Mouse (Mus musculus) liver, embryonic 16.5 days (tissue): ENCODE results near the gene Oxct2b. TPM values are rescaled to one million over a fixed set of nuclear protein-coding genes. Genes with fewer than 3 reads are reported as not detected.
"Not testable (repeated sequence)": the region's sequence is repeated elsewhere in the genome, so short reads cannot be mapped to it uniquely, and the experiment has no call there.

Source experiments
- ATAC-seq: fragments of 200-750 bp; cut with Nextera tagmentation; 2 replicates; pipeline ENCODE4 v1.8.0; 2017; ENCODE audit warnings: low read depth, mild to moderate bottlenecking, moderate number of reproducible peaks, moderate library complexity
- H3K27ac ChIP-seq: fragments of 300-500 bp; sonication (generic); 2 replicates; pipeline ENCODE4 v1.5.1; 2014; ENCODE audit warnings: mild to moderate bottlenecking, low read length
- H3K27me3 ChIP-seq: fragments of 300-500 bp; sonication (generic); 2 replicates; pipeline ENCODE4 v1.6.1; 2014; ENCODE audit warnings: low read depth, low read length, mixed read lengths; ENCODE audit not compliant: control insufficient read depth, insufficient read depth
- H3K36me3 ChIP-seq: fragments of 300-500 bp; sonication (generic); 2 replicates; pipeline ENCODE4 v1.6.1; 2014; ENCODE audit warnings: mild to moderate bottlenecking; ENCODE audit not compliant: control insufficient read depth, insufficient read depth
- H3K4me1 ChIP-seq: fragments of 300-500 bp; sonication (generic); 2 replicates; pipeline ENCODE4 v1.6.1; 2014; ENCODE audit warnings: low read depth, low read length, mixed read lengths; ENCODE audit not compliant: control insufficient read depth
- H3K4me2 ChIP-seq: fragments of 300-500 bp; sonication (generic); 2 replicates; pipeline ENCODE4 v1.6.1; 2014; ENCODE audit warnings: low read depth, low read length, mixed read lengths
- H3K4me3 ChIP-seq: fragments of 300-500 bp; sonication (generic); 2 replicates; pipeline ENCODE4 v1.5.1; 2014; ENCODE audit warnings: low read depth, mild to moderate bottlenecking, low read length
- H3K9ac ChIP-seq: fragments of 300-500 bp; sonication (generic); 2 replicates; pipeline ENCODE4 v1.6.1; 2014; ENCODE audit warnings: low read depth, low read length
- H3K9me3 ChIP-seq: fragments of 300-500 bp; sonication (generic); replicated peaks from 2 replicates; pipeline ENCODE4 v1.6.1; 2016; ENCODE audit warnings: low read length; ENCODE audit not compliant: control insufficient read depth
- WGBS: fragments of 180-500 bp; shearing (Covaris S2); extraction: QIAGEN DNeasy Blood & Tissue Kit; methylation state at CpG from one replicate; pipeline ENCODE4 v1.1.7; 2014; ENCODE audit not compliant: insufficient replicate concordance; 5-methylcytosine and 5-hydroxymethylcytosine counted together
- polyA plus RNA-seq: library from polyadenylated mRNA; unstranded; fragments of >200 nt; fragmentation: Nextera tagmentation; extraction: Ambion mirVana; gene quantifications from 2 replicates; pipeline ENCODE4 v1.2.1, GENCODE M21; 2015

The Oxct2b gene
- polyA plus RNA-seq, 1 experiment from 2014 or later = 0.06 TPM

GRCm38 (mm10) chr4:123160571-123160970, 44.5 kb downstream of the Oxct2b start:
- 31% methylated on average over 6 of the region's 6 CpGs for WGBS
- no peak for ATAC-seq

GRCm38 (mm10) chr4:123161251-123161650, 45.2 kb downstream of the Oxct2b start:
- H3K36me3 ChIP-seq, ATAC-seq, H3K27me3 ChIP-seq, H3K27ac ChIP-seq, H3K4me3 ChIP-seq, H3K9me3 ChIP-seq, H3K9ac ChIP-seq, H3K4me1 ChIP-seq, H3K4me2 ChIP-seq: not testable (repeated sequence)
- WGBS = 63% methylated on average over 3 of the region's 3 CpGs

More at GRCm38 (mm10) chr4:123160571-123160970, 44.5 kb downstream of the Oxct2b start:
- no peaks in the 10 kb centered on the region for H3K9me3 ChIP-seq
- H3K4me1 ChIP-seq = no peaks in the 10 kb centered on the region
- no peak overlapping the region for H3K9ac ChIP-seq
- no peaks in the 10 kb centered on the region for H3K27me3 ChIP-seq
- no peak overlapping the region for H3K27ac ChIP-seq
- H3K4me3 ChIP-seq = no peak overlapping the region
- H3K36me3 ChIP-seq = no peaks in the 10 kb centered on the region
- H3K4me2 ChIP-seq = no peak overlapping the region

DNA sequence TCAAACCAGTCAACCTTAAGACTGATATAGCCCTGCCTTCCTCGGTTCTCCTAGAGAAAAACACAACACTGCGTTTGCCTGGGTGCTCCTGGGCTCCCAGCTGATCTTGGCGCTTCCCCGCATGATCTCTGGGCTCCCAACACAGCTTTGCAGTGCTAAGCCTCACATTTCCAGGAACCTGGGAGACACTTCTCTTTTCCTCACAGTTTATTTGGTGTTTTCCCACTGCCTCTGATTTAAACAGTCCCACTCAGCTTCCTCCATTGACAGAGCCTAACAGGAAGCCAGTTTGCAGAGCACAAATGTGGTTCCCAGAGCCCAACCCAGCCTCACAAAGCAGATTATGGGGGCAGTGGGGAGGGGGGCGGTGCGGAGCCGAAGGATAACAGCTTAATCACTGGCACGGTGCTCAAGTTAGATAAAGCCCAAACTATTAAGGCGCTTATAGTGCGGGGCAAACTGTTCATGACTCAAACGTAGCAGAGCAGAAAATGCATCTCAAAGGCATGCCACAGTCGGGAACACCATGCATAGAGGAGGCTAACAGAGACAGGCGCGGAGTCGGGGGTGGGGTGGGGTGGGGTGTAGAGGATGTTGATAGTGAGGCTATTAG, 46.3 kb downstream of the Oxct2b start:
- H3K36me3 ChIP-seq = no peaks in the 10 kb centered on the region
- H3K9ac ChIP-seq = no peak overlapping the region
- no peak overlapping the region for H3K27ac ChIP-seq
- no peaks in the 10 kb centered on the region for H3K4me1 ChIP-seq
- 5% methylated on average over 15 of the region's 15 CpGs for WGBS
- H3K4me3 ChIP-seq = no peak overlapping the region
- H3K9me3 ChIP-seq = no peaks in the 10 kb centered on the region
- ATAC-seq = no peak; the same call in 1 of the 2 replicates
- no peaks in the 10 kb centered on the region for H3K27me3 ChIP-seq
- H3K4me2 ChIP-seq = no peak overlapping the region

GRCm38 (mm10) chr4:123164157-123164556, 48.1 kb downstream of the Oxct2b start:
- Histone ChIP-seq H3K4me1 (no peaks in the 10 kb centered on the region), H3K27ac (no peak overlapping the region), H3K4me2 (no peak overlapping the region), H3K9me3 (no peaks in the 10 kb centered on the region), H3K27me3 (no peaks in the 10 kb centered on the region), H3K36me3 (no peaks in the 10 kb centered on the region), H3K4me3 (no peak overlapping the region), H3K9ac (no peak overlapping the region)
- WGBS = 72% methylated on average over 15 of the region's 15 CpGs
- no peak for ATAC-seq

Other genes with a start within 250 kb of the Oxct2b start
- 26.4 and 33.7 TPM in 2 replicates for gene Cap1, start 230.2 kb upstream of the Oxct2b start, polyA plus RNA-seq
- 0.08 TPM in 1 of 2 replicates, not detected in the other for gene Mfsd2a, start 155.1 kb upstream of the Oxct2b start, polyA plus RNA-seq
- 0.65 and 0.92 TPM in 2 replicates for gene Mycl, start 120.6 kb upstream of the Oxct2b start, polyA plus RNA-seq
- 6.3 and 7.0 TPM in 2 replicates for gene Trit1, start 99.7 kb upstream of the Oxct2b start, polyA plus RNA-seq
- 0.28 and 0.30 TPM in 2 replicates for gene Bmp8b, start 11.1 kb upstream of the Oxct2b start, polyA plus RNA-seq
- gene Ppie, start 23.7 kb downstream of the Oxct2b start, polyA plus RNA-seq = 33.4 and 34.3 TPM in 2 replicates
- not detected in 2 replicates for gene Hpcal4, start 67.0 kb downstream of the Oxct2b start, polyA plus RNA-seq
- not detected in 2 replicates for gene Nt5c1a, start 85.2 kb downstream of the Oxct2b start, polyA plus RNA-seq
- gene Heyl, start 117.3 kb downstream of the Oxct2b start, polyA plus RNA-seq = 1.1 and 1.2 TPM in 2 replicates
- 70.4 and 73.8 TPM in 2 replicates for gene Pabpc4, start 146.1 kb downstream of the Oxct2b start, polyA plus RNA-seq
- not detected in 2 replicates for gene Oxct2a, start 207.4 kb downstream of the Oxct2b start, polyA plus RNA-seq
- 0.09 and 0.21 TPM in 2 replicates for gene Bmp8a, start 227.0 kb downstream of the Oxct2b start, polyA plus RNA-seq